Mouse (Mus musculus): ENCODE measurements around the gene Tmem25. TPM values are rescaled to one million over a fixed set of nuclear protein-coding genes. Genes with fewer than 3 reads are reported as not detected.

Tmem25 gene
- polyA plus RNA-seq, 1 experiment from 2014 or later: 3.9 TPM

- no peak overlapping the region for H3K9ac ChIP-seq
- no peak overlapping the region for H3K4me2 ChIP-seq
- no peaks in the 10 kb centered on the region for H3K27me3 ChIP-seq
- no peak for ATAC-seq
- H3K9me3 ChIP-seq (replicated peaks): no peaks in the 10 kb centered on the region
- no peak overlapping the region for H3K4me3 ChIP-seq
- no peak overlapping the region for H3K27ac ChIP-seq
- peaks cover 82% of the 10 kb centered on the region for H3K36me3 ChIP-seq (ENCODE audit: poor library complexity, severe bottlenecking)
- 95% methylated on average over 10 of the region's 10 CpGs for WGBS
- no peaks in the 10 kb centered on the region for H3K4me1 ChIP-seq
These were observed 8.7 kb upstream of the Tmem25 start for GRCm38 (mm10) chr9:44807778-44808177.

DNA sequence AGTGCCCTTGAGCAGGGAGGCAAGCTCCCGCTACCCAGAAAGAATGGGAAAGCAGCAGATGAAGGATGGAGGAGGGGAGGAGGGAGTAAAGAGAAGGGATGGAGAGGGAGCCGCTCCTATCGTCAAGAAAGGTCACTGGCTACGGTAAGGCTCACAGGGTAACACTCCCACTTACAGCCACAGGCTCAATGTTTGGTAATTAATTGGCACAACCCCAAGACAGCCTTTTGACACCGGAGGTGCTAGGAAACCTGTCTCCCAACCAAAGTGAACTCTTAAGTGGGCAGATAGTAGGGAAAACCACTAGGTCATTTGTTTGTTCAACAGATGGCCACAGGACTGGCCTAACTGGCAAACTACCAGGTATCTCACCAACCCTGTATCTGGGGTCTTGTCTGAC, 8.0 kb upstream of the Tmem25 start:
- 64% methylated on average over 5 of the region's 5 CpGs for WGBS
- Histone ChIP-seq H3K9me3 (replicated peaks) (no peaks in the 10 kb centered on the region), H3K36me3 (ENCODE audit: poor library complexity, severe bottlenecking) (peaks cover 76% of the 10 kb centered on the region), H3K4me1 (no peaks in the 10 kb centered on the region), H3K4me3 (no peak overlapping the region), H3K9ac (no peak overlapping the region), H3K27ac (no peak overlapping the region), H3K27me3 (no peaks in the 10 kb centered on the region), H3K4me2 (no peak overlapping the region)
- ATAC-seq: no peak

- Histone ChIP-seq H3K4me3 (no peak overlapping the region), H3K4me1 (no peaks in the 10 kb centered on the region), H3K9me3 (replicated peaks) (no peaks in the 10 kb centered on the region), H3K4me2 (no peak overlapping the region), H3K9ac (no peak overlapping the region), H3K27ac (no peak overlapping the region), H3K27me3 (peaks cover 7% of the 10 kb centered on the region), H3K36me3 (ENCODE audit: poor library complexity, severe bottlenecking) (peaks cover 60% of the 10 kb centered on the region)
- 93% methylated on average over 5 of the region's 5 CpGs for WGBS
- ATAC-seq: no peak
These were observed 6.4 kb upstream of the Tmem25 start for GRCm38 (mm10) chr9:44805536-44805935.

GRCm38 (mm10) chr9:44804678-44805077, 5.6 kb upstream of the Tmem25 start:
- peaks cover 51% of the 10 kb centered on the region for H3K36me3 ChIP-seq (ENCODE audit: poor library complexity, severe bottlenecking)
- H3K9me3 ChIP-seq (replicated peaks): no peaks in the 10 kb centered on the region
- no peak for ATAC-seq
- no peak overlapping the region for H3K4me2 ChIP-seq
- H3K4me3 ChIP-seq: no peak overlapping the region
- peaks cover 6% of the 10 kb centered on the region; the same call in 1 of the 2 replicates for H3K4me1 ChIP-seq
- no peak overlapping the region for H3K9ac ChIP-seq
- WGBS: 93% methylated on average over 10 of the region's 10 CpGs
- no peak overlapping the region for H3K27ac ChIP-seq
- H3K27me3 ChIP-seq: peaks cover 14% of the 10 kb centered on the region

GRCm38 (mm10) chr9:44802808-44803450, 3.8 kb upstream of the Tmem25 start, which contains the start of gene Ttc36:
Gene Ttc36, minus strand, starts transcription at chr9:44803072.
- WGBS: 82% methylated on average over 4 of the region's 4 CpGs
- Histone ChIP-seq H3K9me3 (replicated peaks) (no peaks in the 10 kb centered on the region), H3K36me3 (ENCODE audit: poor library complexity, severe bottlenecking) (peaks cover 34% of the 10 kb centered on the region), H3K9ac (no peak within 1 kb of the TSS), H3K27ac (no peak within 1 kb of the TSS), H3K4me2 (no peak within 1 kb of the TSS), H3K4me3 (no peak within 1 kb of the TSS), H3K4me1 (peaks cover 17% of the 10 kb centered on the region), H3K27me3 (peaks cover 21% of the 10 kb centered on the region)
- no peak for ATAC-seq

DNA sequence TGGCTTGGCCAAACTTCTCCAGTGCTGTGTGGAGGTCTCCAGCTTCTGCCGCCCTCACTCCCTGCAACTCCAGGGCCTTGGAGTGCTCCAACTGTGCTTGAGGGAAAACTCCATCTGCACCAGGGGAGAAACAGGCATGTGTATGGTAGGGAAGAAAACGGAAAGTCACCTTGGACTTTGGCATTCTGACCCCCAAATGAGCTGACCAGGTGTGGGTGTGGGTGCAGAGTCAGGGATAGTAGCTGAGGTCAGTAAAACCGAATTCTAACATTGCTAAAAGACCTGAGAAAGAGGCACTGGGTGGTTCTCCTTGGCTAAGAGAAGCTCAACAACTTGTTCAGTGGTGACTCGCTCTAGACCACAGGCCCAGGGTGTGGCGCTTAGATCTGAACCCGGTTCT, 2.6 kb upstream of the Tmem25 start:
- Histone ChIP-seq H3K27ac (no peak overlapping the region), H3K27me3 (peaks cover 24% of the 10 kb centered on the region), H3K4me1 (peaks cover 17% of the 10 kb centered on the region), H3K9me3 (replicated peaks) (no peaks in the 10 kb centered on the region), H3K36me3 (ENCODE audit: poor library complexity, severe bottlenecking) (peaks cover 21% of the 10 kb centered on the region), H3K4me2 (no peak overlapping the region), H3K9ac (no peak overlapping the region), H3K4me3 (no peak overlapping the region)
- no peak for ATAC-seq
- WGBS: 81% methylated on average over 6 of the region's 6 CpGs

DNA sequence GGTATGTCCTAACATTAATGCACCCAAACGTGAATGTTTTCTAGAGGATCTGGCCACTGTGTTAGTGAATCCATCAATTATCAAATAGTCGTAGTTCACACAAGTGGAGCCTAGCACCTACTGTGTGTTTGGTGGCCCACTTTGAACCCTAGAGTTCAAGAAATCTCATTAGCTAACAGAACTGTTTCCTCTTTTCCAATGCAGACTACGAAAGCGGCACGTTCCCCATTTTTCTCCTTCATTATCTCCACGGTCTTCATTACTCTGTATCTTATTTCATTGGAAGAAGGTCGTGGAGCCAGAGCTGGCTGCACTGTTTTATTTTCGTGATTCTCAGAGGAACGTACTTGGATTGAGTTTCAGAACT, 834 bp upstream of the Tmem25 start:
- H3K9me3 ChIP-seq (replicated peaks): no peaks in the 10 kb centered on the region
- H3K27ac ChIP-seq: no peak overlapping the region
- peak overlapping the region; percentile 98 for H3K4me2 ChIP-seq
- peaks cover 24% of the 10 kb centered on the region for H3K27me3 ChIP-seq
- WGBS: 41% methylated on average over 9 of the region's 9 CpGs
- peak overlapping the region; percentile 76 for H3K9ac ChIP-seq
- no peak for ATAC-seq
- peak overlapping the region; percentile 64 for H3K4me3 ChIP-seq
- H3K4me1 ChIP-seq: peaks cover 17% of the 10 kb centered on the region
- H3K36me3 ChIP-seq (ENCODE audit: poor library complexity, severe bottlenecking): peaks cover 5% of the 10 kb centered on the region

DNA sequence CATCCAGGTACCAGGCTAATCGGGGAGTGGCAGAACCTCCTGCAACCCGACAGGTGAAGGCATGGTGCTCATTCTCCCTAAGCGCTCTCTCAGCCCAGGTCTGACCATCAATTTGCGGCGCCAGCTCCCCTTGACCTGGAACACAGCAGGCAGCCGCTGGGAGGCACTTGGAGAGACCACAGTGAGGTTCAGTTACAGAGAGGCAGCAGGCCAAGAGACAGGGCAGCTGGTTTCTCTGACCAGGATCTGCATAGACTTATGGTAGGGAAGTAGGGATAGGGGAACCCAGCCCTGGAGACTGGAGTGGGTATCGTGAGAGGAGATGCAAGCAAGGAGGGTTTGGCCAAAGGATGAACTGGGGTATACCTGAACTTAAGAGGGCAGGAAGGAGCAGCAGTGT, 809 bp downstream of the Tmem25 start:
- Histone ChIP-seq H3K4me3 (peak overlapping the region; percentile 64), H3K27ac (no peak overlapping the region), H3K27me3 (peaks cover 24% of the 10 kb centered on the region), H3K9me3 (replicated peaks) (no peaks in the 10 kb centered on the region), H3K9ac (peak overlapping the region; percentile 76; the same call in 1 of the 2 replicates), H3K4me1 (peaks cover 17% of the 10 kb centered on the region), H3K4me2 (peak overlapping the region; percentile 98), H3K36me3 (ENCODE audit: poor library complexity, severe bottlenecking) (0 out of 2 replicates have a peak, but pooled peaks cover 2% of the 10 kb centered on the region)
- 48% methylated on average over 7 of the region's 7 CpGs for WGBS
- ATAC-seq: no peak

DNA sequence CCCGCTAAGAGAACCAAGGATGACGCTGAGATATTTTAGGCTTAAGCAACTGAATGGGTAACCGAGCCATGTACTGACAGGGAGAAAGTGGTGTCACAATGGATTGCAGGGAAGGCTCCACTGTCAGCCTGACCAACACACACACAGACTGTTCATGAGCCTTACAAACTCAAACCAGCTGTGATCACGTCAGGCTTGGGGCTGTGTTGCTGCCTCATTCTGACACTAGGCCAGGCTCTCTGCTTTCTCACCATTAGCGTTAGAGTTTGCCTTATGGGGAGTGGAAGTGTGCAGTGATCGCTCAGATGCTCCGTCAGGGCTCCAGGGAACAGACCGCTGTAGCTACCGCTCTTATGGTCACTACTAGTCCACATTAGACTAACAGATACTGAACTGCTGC, 6.3 kb downstream of the Tmem25 start:
- ATAC-seq: no peak
- H3K9ac ChIP-seq: no peak overlapping the region
- no peaks in the 10 kb centered on the region for H3K4me1 ChIP-seq
- peaks cover 1% of the 10 kb centered on the region; the same call in 1 of the 2 replicates for H3K27me3 ChIP-seq
- no peak overlapping the region for H3K4me3 ChIP-seq
- H3K4me2 ChIP-seq: no peak overlapping the region
- H3K36me3 ChIP-seq (ENCODE audit: poor library complexity, severe bottlenecking): peaks cover 50% of the 10 kb centered on the region
- no peaks in the 10 kb centered on the region for H3K9me3 ChIP-seq (replicated peaks)
- H3K27ac ChIP-seq: no peak overlapping the region
- WGBS: 83% methylated on average over 9 of the region's 9 CpGs

DNA sequence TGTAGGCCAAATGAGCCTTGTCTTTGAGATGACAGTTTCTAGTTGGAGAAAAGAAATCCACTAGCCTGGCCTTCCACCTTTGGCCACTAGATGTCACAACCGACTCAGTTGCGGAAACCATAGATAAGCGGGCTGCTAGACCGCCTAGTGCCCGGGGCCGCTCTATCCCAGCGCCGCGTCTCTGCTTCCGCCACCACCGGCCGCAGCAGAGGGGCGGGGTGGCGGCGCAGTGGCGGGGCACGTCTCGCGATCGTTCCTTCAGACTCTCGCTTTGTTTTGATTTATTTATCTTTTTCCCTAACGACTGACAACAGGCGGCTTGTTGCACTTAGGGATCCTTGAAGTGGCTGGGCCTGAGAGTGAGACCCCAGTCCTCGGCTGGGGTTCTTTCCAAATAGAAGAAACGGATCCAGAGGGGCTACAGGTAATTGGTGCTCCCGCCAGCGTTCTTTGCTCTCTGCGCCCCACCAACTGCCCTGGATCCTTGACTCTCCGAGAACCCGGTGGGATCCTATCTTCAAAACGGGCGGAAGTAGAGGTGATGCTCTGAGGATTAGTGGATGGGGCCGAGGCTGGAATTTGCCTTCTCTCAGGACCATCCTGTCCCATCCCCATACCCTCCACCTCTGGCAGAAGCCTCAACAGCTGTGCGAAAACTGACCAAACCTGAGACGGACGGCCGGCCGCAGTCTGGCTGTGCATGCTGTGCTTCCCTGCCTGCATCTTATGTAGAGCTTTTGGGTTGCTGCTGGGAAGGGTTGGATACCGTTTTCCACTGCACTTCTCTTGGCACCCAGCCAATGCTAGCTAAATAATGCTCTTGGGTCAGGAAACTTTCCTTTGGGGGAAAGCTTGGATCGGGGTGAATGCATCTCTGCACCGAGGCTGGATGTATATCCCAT, 26.1 kb downstream of the Tmem25 start:
- peak overlapping the region; percentile 81 for H3K4me3 ChIP-seq
- H3K36me3 ChIP-seq (ENCODE audit: poor library complexity, severe bottlenecking): peaks cover 19% of the 10 kb centered on the region
- ATAC-seq: peak; percentile 99
- under 1% methylated on average over 41 of the region's 41 CpGs for WGBS
- H3K27ac ChIP-seq: peak overlapping the region; percentile 82
- H3K27me3 ChIP-seq: no peaks in the 10 kb centered on the region
- peak overlapping the region; percentile 87 for H3K4me2 ChIP-seq
- H3K9me3 ChIP-seq (replicated peaks): 0 out of 2 replicates have a peak, but pooled peaks cover 3% of the 10 kb centered on the region
- peaks cover 8% of the 10 kb centered on the region for H3K4me1 ChIP-seq
- peak overlapping the region; percentile 93 for H3K9ac ChIP-seq

GRCm38 (mm10) chr9:44772392-44772749, 26.7 kb downstream of the Tmem25 start:
- H3K27me3 ChIP-seq: no peaks in the 10 kb centered on the region
- 0 out of 2 replicates have a peak overlapping the region, but pooled peaks have one; percentile 82 for H3K27ac ChIP-seq
- 0 out of 2 replicates have a peak, but pooled peaks cover 3% of the 10 kb centered on the region for H3K9me3 ChIP-seq (replicated peaks)
- no peak for ATAC-seq
- H3K36me3 ChIP-seq (ENCODE audit: poor library complexity, severe bottlenecking): peaks cover 19% of the 10 kb centered on the region
- H3K4me1 ChIP-seq: peaks cover 8% of the 10 kb centered on the region
- no peak overlapping the region for H3K9ac ChIP-seq
- 28% methylated on average over 5 of the region's 5 CpGs for WGBS
- peak overlapping the region; percentile 81; the same call in 1 of the 2 replicates for H3K4me3 ChIP-seq
- H3K4me2 ChIP-seq: peak overlapping the region; percentile 87; the same call in 1 of the 2 replicates

DNA sequence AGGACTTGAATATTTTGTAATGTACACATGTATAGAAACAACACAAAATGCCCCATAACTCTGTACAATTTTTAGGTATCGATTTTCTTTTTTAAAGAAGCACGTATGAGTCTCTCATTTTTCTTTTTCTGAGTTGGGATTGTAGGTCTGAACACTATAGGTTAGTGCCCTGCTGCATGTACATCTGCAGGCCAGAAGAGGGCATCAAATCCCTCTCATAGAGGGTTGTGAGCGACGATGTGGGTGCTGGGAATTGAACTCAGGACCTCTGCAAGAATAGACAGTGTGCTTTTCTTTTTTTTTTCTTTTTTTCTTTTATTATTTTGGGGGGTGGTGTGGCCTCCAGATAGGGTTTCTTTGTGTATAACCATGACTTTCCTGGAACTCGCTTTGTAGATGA, 27.7 kb downstream of the Tmem25 start:
- no peak overlapping the region for H3K9ac ChIP-seq
- H3K4me3 ChIP-seq: no peak overlapping the region
- no peaks in the 10 kb centered on the region for H3K27me3 ChIP-seq
- 0 out of 2 replicates have a peak, but pooled peaks cover 3% of the 10 kb centered on the region for H3K9me3 ChIP-seq (replicated peaks)
- no peak overlapping the region for H3K4me2 ChIP-seq
- H3K4me1 ChIP-seq: peaks cover 15% of the 10 kb centered on the region
- WGBS: 93% methylated on average over 5 of the region's 5 CpGs
- ATAC-seq: no peak
- peaks cover 16% of the 10 kb centered on the region for H3K36me3 ChIP-seq (ENCODE audit: poor library complexity, severe bottlenecking)
- no peak overlapping the region for H3K27ac ChIP-seq

Data from forebrain, embryonic 13.5 days (tissue).